Mouse (Mus musculus) heart, postnatal 0 days (tissue): Measurements from ENCODE around the gene Hist2h4. TPM values are rescaled to one million over a fixed set of nuclear protein-coding genes. Genes with fewer than 3 reads are reported as not detected.
"Not testable (repeated sequence)": the region's sequence is repeated elsewhere in the genome, so short reads cannot be mapped to it uniquely, and the experiment has no call there.

Experiments used
- ATAC-seq: fragments of 200-750 bp; cut with Nextera tagmentation; 2 replicates; pipeline ENCODE4 v1.8.0; 2017; ENCODE audit warnings: low read depth, moderate number of reproducible peaks, moderate library complexity; ENCODE audit not compliant: insufficient read depth
- DNase-seq: peaks from one replicate; pipeline ENCODE4 v3.0.0-alpha.2; 2016; ENCODE audit warnings: low spot score
- H3K27ac ChIP-seq: fragments of 300-500 bp; sonication (generic); 2 replicates; pipeline ENCODE4 v1.5.1; 2014; ENCODE audit warnings: low read depth, mild to moderate bottlenecking
- H3K27me3 ChIP-seq: fragments of 300-500 bp; sonication (generic); 2 replicates; pipeline ENCODE4 v1.6.1; 2014; ENCODE audit warnings: low read length, mixed read lengths; ENCODE audit not compliant: control insufficient read depth, insufficient read depth
- H3K36me3 ChIP-seq: fragments of 300-500 bp; sonication (generic); replicated peaks from 2 replicates; pipeline ENCODE4 v1.6.1; 2014; ENCODE audit warnings: low read length, mixed read lengths; ENCODE audit not compliant: control insufficient read depth, insufficient read depth
- H3K4me1 ChIP-seq: fragments of 300-500 bp; sonication (generic); 2 replicates; pipeline ENCODE4 v1.6.1; 2014; ENCODE audit warnings: antibody characterized with exemption; ENCODE audit not compliant: control insufficient read depth, insufficient read depth
- H3K4me2 ChIP-seq: fragments of 300-500 bp; sonication (generic); 2 replicates; pipeline ENCODE4 v1.6.1; 2014; ENCODE audit warnings: low read depth, mild to moderate bottlenecking, low read length, moderate library complexity
- H3K4me3 ChIP-seq: fragments of 300-500 bp; sonication (generic); 2 replicates; pipeline ENCODE4 v1.5.1; 2014; ENCODE audit warnings: low read depth, low read length
- H3K9ac ChIP-seq: fragments of 300-500 bp; sonication (generic); replicated peaks from 2 replicates; pipeline ENCODE4 v1.6.1; 2014; ENCODE audit warnings: low read depth, low read length, mixed read lengths
- H3K9me3 ChIP-seq: fragments of 300-500 bp; sonication (generic); replicated peaks from 2 replicates; pipeline ENCODE4 v1.6.1; 2016; ENCODE audit warnings: low read length; ENCODE audit not compliant: control insufficient read depth
- CTCF ChIP-seq: IDR thresholded peaks from 2 replicates; pipeline ENCODE4 v1.5.1; 2016; ENCODE audit warnings: antibody characterized with exemption, control low read depth, low read depth
- EP300 ChIP-seq: IDR thresholded peaks from 2 replicates; pipeline ENCODE4 v1.6.1; 2016; ENCODE audit warnings: antibody characterized with exemption, low read depth
- WGBS: fragments of 180-500 bp; shearing (Covaris S2); extraction: QIAGEN DNeasy Blood & Tissue Kit; methylation state at CpG from one replicate; pipeline ENCODE4 v1.1.7; 2014; 5-methylcytosine and 5-hydroxymethylcytosine counted together
- polyA plus RNA-seq: library from polyadenylated mRNA; unstranded; fragments of >200 nt; fragmentation: Nextera tagmentation; extraction: Ambion mirVana; gene quantifications from 2 replicates; pipeline ENCODE4 v1.2.1, GENCODE M21; 2015
- total RNA-seq: library from RNA; depleted of rRNA; stranded (reverse); fragments of >200 nt; gene quantifications from 2 replicates; pipeline ENCODE4 v1.2.3, GENCODE M21; 2014; ENCODE audit warnings: low replicate concordance

Hist2h4 gene
- total and polyA plus RNA-seq, 2 experiments from 2014 or later, result 5.9 to 135 TPM

DNA sequence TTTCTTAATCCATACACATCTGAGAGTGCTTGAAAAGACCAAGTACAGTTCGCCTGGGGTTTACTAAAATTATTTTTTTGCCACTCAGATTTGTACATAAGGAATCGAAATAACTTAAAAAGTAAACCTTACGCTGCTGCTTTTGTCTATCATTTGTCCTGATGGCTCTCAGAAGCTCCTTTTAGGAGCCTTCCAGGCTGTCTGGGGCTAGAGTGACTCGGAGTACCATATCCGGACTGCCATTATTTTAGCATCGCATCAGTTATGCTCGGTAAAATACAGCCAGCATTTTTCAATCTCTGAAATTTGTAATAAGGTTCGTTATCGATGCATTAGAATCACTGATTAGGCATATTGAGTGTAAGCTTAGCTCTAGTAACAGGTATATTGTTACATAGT, 22.3 kb downstream of the Hist2h4 start:
- no peaks in the 10 kb centered on the region for H3K36me3 ChIP-seq
- peaks cover 30% of the 10 kb centered on the region for H3K4me1 ChIP-seq
- 78% methylated on average over 9 of the region's 9 CpGs for WGBS
- ATAC-seq (no peak), DNase-seq (no peak)
- peak overlapping the region; percentile 83 for H3K27ac ChIP-seq
- H3K9ac ChIP-seq, result peak overlapping the region; percentile 37
- H3K4me3 ChIP-seq, result peak overlapping the region; percentile 35
- no peaks in the 10 kb centered on the region for H3K27me3 ChIP-seq
- TF ChIP-seq CTCF (no peak), EP300 (no peak)
- H3K4me2 ChIP-seq, result peak overlapping the region; percentile 53; the same call in 1 of the 2 replicates
- no peaks in the 10 kb centered on the region for H3K9me3 ChIP-seq

DNA sequence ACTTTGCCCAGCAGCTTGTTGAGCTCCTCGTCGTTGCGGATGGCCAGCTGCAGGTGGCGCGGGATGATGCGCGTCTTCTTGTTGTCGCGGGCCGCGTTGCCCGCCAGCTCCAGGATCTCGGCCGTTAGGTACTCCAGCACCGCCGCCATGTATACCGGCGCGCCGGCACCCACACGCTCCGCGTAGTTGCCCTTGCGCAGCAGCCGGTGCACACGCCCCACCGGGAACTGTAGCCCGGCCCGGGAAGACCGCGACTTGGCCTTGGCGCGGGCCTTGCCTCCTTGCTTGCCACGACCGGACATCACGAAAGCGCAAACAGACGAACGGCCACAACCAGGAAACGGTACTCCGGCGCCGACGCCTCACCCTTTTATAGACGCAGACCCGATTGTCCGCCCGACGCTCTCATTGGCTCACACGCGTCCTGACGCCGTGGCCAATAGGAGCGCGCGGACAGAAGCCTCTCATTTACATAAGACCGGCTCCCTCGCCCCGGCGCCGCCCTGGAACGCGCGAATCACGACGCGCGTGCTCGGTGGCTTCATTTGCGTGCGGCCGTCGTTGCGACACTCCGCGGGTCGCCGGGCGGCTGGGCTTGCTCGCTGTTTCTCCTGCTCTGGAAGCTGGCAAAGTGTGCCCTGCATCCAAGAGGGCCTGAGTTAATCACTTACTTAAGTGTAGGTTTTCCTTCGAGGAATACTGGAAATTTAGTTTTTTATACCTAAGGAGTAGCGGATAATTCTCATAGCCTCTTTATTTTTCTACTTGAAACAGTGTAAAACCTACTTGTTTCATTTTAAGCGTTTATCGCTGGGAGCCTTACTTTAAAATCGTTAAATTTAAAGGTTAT, 22.9 kb downstream of the Hist2h4 start, which contains the start of gene Hist2h2aa2:
Gene Hist2h2aa2, minus strand, starts transcription at position 328 of the 850 bp plus-strand sequence.
- H3K27me3 ChIP-seq, H3K36me3 ChIP-seq, H3K9me3 ChIP-seq: not testable (repeated sequence)
- Histone ChIP-seq H3K4me1 (peaks cover 30% of the 10 kb centered on the region), H3K9ac (peak within 1 kb of the TSS; percentile 37), H3K27ac (peak within 1 kb of the TSS; percentile 85), H3K4me2 (peak within 1 kb of the TSS; percentile 53; the same call in 1 of the 2 replicates), H3K4me3 (peak within 1 kb of the TSS; percentile 35)
- WGBS, result 7% methylated on average over 17 of the region's 85 CpGs
- DNase-seq (peak; percentile 82), ATAC-seq (peak; percentile 80)

DNA sequence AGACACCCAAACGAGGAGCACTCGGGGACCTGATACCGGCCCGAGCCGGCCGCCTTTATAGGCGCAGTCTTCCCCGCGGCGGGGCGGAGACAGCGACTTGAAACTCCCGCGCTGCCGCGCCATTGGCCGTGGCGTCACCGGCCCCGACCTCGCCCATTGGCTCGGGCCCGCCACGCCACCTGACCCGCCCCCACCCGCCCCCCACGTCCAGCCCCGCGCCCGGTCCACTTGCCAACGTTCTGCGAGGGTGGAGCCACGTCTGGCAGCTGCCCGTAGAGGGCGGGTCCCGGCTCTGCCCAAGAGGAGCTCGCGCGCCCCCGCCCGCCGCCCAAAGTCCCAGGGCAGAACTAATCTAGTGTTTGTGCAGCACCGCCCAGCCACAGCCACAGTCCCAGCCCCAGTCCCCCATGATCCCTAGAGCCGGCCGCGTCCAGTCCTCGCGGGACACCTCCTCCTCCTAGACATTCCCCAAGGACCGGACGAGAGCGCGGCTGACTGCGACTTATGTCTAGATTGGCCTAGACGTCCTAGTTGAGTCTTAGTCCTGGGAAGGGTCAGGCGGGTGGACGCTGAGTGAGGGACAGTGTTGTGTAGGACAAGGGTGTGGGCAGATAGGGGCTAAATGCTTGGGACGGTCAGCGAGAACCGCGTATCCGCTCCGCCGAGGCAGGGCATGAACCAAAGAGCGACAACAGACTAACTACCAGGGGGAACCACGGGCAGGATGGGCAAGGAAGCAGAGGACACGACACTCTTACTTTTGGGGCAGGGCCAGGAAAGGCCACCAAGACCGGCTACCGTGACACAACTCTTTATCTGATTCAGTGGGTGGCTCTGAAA, 23.9 kb downstream of the Hist2h4 start, which contains the start of gene Hist2h3c2:
Gene Hist2h3c2, minus strand, starts transcription at position 174 of the 840 bp plus-strand sequence.
- WGBS, result 0% methylated on average over 10 of the region's 68 CpGs
- H3K9ac ChIP-seq, result peak within 1 kb of the TSS; percentile 36
- not testable (repeated sequence) for H3K9me3 ChIP-seq, H3K36me3 ChIP-seq, DNase-seq, H3K27me3 ChIP-seq
- H3K27ac ChIP-seq, result peak within 1 kb of the TSS; percentile 85
- peaks cover 24% of the 10 kb centered on the region for H3K4me1 ChIP-seq
- peak within 1 kb of the TSS; percentile 53 for H3K4me2 ChIP-seq
- peak within 1 kb of the TSS; percentile 40 for H3K4me3 ChIP-seq
- peak; percentile 90 for ATAC-seq

DNA sequence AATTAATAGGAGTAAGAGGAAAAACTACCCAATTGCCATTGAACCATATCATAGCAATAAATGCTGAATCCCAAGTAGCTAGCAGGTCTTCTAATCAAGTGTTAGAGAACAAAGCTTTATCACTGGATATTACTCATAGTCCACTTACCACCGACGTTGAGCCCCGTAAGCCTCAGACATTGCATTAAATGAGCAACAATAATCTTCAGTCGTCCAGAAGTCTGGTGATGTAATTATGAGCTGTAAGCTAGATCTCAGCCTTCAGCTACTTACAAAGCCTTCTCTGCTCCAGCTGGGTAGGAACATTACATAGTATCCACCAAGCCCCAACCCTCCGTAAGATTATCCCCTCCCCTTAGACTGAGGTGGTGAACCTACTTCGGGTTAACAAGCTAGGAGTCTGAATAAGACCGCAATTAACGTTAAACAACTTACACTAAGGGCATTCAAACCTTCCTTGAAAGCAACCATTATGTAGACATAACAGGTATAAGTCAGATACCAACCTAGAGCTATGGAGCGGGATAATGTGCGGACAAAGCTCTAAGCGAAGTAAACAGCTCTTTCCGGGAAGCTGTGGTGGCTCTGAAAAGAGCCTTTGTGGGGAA, 25.1 kb downstream of the Hist2h4 start:
- Histone ChIP-seq H3K36me3 (no peaks in the 10 kb centered on the region), H3K4me1 (peaks cover 16% of the 10 kb centered on the region), H3K4me3 (peak overlapping the region; percentile 40), H3K27me3 (no peaks in the 10 kb centered on the region), H3K27ac (peak overlapping the region; percentile 39; the same call in 1 of the 2 replicates), H3K9me3 (no peaks in the 10 kb centered on the region), H3K4me2 (peak overlapping the region; percentile 53), H3K9ac (peak overlapping the region; percentile 36)
- 2% methylated on average over 12 of the region's 12 CpGs for WGBS
- no peak for TF ChIP-seq CTCF
- no peak for TF ChIP-seq EP300
- DNase-seq (no peak), ATAC-seq (no peak)

DNA sequence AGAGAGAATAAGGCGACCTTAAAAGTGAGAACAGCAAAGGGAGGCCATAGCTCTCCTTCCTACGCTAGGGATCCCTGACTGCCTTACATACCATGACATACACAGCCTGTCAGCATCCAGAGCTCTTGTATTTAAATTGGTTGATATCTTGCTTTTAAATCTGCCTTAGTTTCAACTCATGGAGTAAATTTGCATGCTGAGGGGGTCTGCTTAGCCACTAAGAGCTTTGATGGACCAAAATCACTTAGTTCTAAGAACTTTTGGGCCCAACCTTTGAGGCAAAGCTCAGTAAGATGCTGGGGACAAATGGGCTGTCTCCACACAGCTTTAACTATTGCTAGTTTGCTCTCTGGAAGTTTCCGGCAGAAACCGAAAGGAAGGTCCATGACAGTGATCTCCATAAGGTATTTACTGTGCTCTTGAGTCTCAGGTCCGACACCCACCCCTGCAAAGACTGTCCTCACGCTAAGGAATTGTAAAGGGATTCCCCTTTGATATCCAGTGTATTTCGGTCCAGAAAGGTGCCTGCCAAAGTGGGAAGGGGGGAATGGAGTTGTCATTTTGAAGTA, 25.7 kb downstream of the Hist2h4 start:
- DNase-seq (no peak), ATAC-seq (no peak)
- Histone ChIP-seq H3K4me2 (peak overlapping the region; percentile 53), H3K4me1 (peaks cover 16% of the 10 kb centered on the region), H3K9ac (peak overlapping the region; percentile 36), H3K27me3 (no peaks in the 10 kb centered on the region), H3K27ac (0 out of 2 replicates have a peak overlapping the region, but pooled peaks have one; percentile 16), H3K4me3 (peak overlapping the region; percentile 40), H3K9me3 (no peaks in the 10 kb centered on the region), H3K36me3 (no peaks in the 10 kb centered on the region)
- 25% methylated on average over 7 of the region's 7 CpGs for WGBS
- no peak for TF ChIP-seq CTCF
- TF ChIP-seq EP300, result no peak
